Mouse (Mus musculus) gastrocnemius, postnatal 36 days (tissue): ENCODE results near the gene Gnaq. TPM values are rescaled to one million over a fixed set of nuclear protein-coding genes. Genes with fewer than 3 reads are reported as not detected.
A peak's percentile ranks its signal among the peaks of the same experiment; 100 is the strongest.

Source experiments
- DNase-seq, 2 experiments: peaks; one replicate each; pipeline ENCODE4 v3.0.0; 2022
- intact Hi-C: fragments of 180-260 bp; cut with DNase I; formaldehyde crosslinking; loops from one replicate; pipeline ENCODE4 v1.15.1; 2025
- total RNA-seq, 2 experiments: library from RNA; stranded (reverse); gene quantifications; 2 replicates each; pipeline ENCODE4 v1.2.3; 2021

Gene Gnaq
- total RNA-seq, 2 experiments from 2014 or later: 10.3 to 11.3 TPM

DNA sequence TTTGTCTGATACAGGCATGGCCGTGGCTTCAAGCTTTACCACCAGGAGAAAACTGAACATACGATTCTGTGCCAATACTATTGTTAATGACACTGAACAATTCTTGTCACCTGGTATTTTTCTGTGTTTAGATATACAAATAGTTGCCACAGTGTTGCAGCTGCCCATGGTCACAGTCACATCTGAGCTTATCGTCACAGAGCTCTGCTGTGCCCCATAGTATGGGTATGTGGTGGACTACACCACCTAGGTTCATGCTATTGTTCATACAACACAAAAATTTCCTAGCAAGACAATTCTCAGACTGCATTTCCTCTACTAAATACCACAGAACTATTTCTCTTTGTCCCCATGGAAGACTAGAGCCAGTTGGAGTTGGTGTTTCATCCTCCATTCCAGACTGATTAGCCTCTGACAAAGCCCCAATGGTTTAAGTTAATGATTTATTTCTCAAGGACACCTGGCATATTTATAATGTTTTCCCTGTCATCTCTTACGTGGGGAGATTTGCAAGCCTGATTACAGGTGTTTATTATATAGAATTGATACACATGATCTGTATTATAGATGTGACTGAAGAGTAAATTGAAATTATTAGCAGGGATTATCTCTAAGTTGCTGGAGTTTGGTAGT, 207.4 kb downstream of the Gnaq start:
- no peak for DNase-seq
- intact Hi-C loops: no loop called here

DNA sequence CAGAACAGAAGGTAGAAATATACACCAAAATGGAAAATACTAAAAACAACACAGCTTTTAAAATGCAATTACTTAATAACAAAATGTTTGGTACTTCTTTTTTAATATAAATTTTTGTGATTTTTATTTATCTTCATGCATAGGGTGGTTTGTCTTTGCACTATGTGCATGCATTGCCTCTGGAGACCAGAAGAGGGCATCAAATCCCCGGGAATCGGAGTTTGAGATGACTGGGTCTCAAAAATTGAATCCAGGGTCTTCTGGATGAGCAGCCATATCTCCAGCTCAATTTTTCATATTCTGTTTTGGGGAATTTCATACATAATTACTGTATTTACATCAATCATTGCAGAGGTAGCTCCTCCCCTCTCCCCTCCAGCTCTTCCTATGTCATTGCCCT, 210.1 kb downstream of the Gnaq start:
- intact Hi-C loops: no loop called here
- no peak for DNase-seq

DNA sequence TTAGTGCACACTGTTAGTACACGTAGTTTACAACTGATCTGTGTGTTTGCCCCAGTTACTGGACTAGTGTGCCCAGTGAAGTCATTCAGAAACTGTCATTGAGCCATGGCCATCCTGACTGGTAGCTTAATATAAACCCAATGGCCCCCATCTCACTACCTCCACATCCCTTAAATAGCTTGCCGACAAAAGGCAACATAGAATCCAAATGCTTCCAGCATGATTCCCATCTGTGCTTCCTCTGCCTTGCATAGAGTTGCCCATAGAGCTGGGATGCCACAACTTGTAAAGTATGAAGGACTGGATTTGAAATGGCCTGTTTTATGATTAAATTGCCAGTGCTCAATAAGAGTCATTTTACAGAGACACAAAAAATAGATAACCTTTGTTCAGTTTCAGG, 212.9 kb downstream of the Gnaq start:
- DNase-seq: no peak
- intact Hi-C loops: loop anchor here (5.0 kb wide), 1 partner anchor 278 kb away; no protein-coding TSS in a partner anchor

DNA sequence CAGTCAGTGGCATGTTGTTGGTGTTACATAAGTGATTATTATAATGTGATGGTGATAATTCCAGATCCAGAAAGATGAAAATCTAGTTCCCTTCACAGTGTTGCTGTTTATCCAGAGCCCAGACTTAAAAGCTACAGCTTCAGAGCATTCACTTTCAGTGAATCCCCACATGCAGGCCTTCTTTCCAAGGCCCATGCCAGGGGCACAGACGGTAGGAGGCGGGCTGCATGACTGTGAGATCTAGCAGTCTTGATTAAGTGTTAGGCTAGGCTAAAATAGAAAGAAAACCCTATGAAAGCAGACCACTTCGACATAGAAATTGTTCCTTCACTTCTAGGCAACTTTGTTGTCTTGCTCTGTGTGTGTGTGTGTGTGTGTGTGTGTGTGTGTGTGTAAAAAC, 214.4 kb downstream of the Gnaq start:
- no peak for DNase-seq
- intact Hi-C loops: loop anchor here (5.0 kb wide), 1 partner anchor 280 kb away; no protein-coding TSS in a partner anchor

DNA sequence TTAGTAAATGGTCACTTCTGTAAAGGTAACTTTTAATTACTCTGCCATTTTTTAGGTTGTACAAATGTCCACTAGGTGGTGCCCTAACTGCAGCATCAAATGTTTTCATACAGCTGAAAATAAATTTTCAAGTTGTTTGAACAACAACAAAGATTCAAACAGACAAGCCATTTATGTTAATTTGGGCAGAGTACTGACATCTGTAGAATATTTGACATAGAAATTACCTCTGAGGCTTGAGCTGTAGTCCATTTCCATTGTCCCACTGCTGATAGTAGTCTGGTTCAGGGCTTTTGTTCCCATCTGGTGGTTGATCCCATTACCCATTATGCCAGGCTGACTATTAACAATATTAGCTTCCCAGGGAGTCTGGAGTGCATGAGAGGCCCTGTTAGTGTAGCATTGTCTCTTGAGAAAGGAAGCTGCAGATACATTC, 221.1 kb downstream of the Gnaq start:
- no peak for DNase-seq
- intact Hi-C loops: no loop called here

DNA sequence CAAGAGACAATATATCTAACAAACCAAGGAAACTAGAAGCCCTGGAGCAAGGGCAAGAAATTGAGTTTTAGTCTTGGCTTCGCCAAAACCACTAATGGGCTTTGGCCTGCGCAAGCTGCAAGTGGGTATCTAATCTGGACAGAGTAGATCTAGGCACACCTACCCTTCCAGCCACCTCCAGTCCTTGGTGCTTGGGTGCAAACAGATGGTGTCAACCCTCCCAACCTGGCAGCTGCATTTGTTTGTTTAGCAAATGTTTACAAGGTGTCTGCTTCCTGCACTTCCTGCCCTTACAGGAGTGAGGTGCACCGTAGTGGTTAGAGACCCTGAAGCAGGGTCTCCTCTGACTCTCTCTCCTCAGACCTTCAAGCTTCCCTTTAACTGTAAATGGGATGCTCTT, 225.5 kb downstream of the Gnaq start:
- no peak for DNase-seq
- intact Hi-C loops: loop anchor here (5.0 kb wide), 3 partner anchors 199 to 296 kb away; no protein-coding TSS in a partner anchor

DNA sequence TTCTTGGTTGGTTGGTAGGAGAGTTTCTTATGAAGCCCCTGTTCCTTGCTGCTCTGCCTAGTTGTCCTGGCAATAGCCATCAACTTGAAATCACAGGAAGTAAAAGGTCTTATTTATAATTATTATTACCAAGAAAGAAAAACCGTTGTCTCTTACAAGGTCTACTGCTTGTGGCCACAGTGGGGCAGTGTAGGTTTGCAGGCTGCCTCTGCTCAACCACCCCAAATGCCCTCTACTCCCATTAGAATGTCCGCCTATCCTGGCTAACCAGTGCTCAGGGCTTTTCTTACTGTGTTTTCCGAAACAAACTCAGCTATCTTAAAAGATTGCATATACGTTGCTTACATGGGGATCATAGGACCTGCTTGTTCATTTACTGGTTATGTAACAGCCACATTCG, 226.3 kb downstream of the Gnaq start:
- no peak for DNase-seq
- intact Hi-C loops: loop anchor here (5.0 kb wide), 3 partner anchors 198 to 297 kb away; no protein-coding TSS in a partner anchor

DNA sequence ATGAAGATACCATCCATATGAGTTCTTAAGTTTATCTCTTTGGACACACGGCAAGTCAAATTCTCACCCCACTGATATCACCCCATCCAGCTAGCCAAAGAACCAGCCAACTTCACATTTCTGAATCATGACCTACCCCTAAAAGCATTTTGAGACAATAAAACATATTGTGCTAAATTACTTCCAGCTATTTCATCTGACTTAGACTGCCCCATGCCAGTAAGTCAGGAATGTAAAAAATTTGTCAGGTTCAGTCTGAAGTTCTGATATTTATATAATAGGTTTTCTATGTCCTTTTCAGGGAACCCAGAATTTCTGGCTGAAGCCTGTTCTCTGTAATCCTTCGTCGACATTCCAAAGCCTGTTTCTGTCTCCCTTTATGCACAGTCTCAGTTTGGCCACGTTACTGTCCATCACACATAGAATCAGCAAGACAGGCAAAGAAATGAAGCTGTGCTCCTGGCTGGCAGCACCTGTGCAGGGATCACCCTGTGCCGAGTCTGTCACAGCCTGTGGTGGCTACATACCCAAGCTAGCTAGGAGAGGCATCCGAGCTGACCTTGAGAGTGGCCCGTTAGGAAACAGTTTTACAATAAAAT, 233.9 kb downstream of the Gnaq start:
- intact Hi-C loops: no loop called here
- DNase-seq: no peak

DNA sequence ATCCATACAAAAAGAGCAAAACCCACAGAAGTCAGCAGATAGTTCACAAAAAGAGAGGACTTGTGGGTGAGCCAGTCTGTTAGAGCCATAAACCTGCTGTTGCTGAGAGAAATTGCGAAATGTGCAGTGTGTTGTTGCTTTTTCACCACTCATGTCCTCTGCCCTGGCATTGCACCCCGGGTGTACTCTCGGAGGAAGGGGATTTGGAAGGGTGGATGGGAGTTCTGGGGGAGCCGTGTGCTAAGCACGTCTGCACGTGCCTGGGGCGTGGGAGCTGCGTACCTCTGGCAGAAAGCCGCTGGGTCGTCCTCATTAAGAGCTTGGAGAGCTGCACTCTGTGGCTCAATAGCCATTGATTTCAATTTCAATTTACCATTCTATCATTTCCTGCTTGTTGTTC, 234.6 kb downstream of the Gnaq start:
- DNase-seq: peak; percentile 25 to 37
- intact Hi-C loops: no loop called here

DNA sequence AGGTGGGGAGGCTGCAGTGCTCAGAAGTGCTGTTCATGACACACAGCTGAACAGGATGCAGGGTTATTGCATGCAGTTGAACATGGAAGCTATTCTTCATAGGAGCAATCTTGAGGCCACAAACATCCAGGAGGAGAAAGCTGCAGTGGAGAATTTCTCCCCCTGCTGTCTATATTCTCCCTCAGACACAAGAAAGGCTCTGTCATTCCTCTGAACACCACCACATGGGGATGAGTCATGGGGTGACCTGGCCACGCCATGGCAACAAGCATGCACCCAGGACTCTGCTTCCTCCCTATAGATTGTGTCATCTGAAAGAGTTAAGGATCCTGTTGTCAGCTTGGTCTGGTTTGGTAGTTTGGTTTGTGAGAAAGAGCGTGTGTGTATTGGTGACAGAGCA, 239.0 kb downstream of the Gnaq start:
- intact Hi-C loops: no loop called here
- no peak for DNase-seq

DNA sequence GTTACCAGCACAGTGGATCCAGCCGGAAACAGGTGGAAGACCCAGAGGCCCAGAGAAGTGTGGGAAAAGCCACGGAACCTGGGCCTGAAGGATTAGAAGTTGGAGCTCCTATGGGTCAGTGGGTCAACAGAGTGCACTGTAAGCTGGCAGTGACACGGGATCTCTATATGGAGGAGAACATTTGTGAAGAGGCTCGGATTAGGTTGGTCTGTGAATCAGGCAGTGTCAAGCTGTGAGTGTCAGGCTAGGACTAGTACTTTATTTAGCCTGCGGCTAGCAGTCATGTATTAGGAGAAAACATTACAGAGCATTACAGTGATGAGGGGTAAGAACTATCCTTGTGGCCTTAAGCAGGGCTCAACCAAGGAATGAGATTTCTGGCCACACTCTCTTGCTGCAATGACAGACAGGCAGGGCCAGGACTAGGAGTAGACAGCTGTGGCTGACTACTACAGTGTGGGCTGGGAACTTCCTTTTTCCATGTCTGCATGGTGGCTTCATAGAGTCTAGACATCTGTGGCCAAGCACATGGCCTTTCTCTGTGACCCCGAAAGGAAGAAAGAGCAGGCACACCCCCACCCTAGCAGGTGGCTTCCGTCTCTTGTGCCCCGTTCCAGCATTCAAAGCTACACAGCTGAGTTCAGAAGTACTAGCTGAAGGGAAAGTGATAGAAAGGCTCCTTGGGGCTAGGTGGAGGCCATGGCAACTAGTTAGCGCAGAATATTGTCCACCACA, 240.3 kb downstream of the Gnaq start:
- DNase-seq: no peak
- intact Hi-C loops: no loop called here

DNA sequence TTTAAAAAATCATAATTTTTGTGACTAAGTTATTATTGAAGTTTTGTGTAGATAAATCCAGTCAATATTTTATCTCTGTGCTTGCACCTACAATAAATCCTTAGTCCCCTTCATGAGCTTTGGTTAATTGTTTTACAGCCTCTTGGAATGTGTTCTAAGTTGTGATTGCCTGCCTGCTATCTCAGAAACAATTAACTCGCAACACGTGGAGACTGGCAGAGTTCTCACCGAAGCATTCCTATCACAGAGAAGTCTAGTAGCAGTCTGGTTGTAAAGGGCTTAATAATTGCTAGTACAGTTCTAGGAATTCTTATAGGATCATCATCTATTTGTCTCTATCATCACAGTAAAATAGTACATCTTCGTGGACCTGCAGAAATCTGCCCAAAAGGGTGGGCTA, 243.2 kb downstream of the Gnaq start:
- intact Hi-C loops: no loop called here
- no peak for DNase-seq

DNA sequence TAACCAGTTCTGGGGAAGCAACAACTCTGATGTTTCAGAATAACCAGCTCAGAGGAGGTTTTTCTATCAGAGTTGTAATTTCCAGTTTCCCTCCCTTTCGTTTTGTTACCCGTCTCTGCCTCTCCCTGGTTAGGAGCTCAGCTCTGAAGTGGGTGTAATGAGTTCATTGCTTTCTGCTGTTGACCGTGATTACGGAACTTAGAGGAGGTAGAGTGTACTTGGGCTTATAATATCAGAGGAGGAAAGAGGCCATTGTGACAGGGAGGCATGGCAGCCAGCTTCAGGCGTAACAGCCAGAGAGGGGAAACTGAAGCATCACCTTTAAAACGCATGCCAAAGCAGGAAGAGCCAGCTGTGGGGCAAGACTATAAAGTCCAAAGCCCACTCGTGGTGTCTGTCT, 245.9 kb downstream of the Gnaq start:
- intact Hi-C loops: no loop called here
- DNase-seq: no peak

DNA sequence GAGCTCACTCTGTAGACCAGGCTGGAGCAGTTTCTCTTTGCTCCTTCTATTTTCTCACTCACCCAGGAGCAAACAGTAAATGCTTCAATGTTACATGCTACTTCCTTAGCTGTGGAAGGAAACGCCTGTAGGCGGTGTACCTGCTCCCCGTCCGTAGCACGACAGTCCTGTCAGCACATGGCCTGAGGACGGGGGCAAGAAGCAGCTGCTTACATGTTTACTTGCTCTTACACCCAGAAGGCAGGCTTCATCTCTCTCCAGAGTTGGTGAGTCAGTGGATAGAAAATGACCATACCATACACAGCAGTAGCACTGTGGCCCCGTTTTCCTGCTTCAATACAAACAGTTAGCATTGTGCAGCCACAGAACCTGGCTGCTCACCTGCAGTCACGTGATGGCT, 247.1 kb downstream of the Gnaq start:
- intact Hi-C loops: no loop called here
- no peak for DNase-seq

DNA sequence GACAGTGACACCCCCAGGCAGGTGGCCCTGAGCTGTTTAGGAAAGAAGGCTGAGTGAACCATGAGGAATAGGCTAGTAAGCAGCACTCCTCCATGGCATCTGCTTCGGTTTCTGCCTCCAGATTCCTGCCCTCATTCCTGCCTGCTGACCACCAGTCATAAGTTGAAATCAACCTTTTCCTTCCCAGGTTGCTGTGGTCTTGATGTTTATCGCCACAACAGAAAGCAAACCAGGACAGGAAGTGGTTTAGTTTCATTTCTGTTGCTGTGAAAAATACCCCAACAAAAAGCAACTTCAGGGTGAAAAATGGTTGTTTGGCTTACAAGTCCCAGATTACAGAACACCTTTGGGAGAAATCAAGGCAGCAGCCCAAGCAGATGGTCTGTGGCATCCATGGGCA, 249.8 kb downstream of the Gnaq start:
- no peak for DNase-seq
- intact Hi-C loops: no loop called here

DNA sequence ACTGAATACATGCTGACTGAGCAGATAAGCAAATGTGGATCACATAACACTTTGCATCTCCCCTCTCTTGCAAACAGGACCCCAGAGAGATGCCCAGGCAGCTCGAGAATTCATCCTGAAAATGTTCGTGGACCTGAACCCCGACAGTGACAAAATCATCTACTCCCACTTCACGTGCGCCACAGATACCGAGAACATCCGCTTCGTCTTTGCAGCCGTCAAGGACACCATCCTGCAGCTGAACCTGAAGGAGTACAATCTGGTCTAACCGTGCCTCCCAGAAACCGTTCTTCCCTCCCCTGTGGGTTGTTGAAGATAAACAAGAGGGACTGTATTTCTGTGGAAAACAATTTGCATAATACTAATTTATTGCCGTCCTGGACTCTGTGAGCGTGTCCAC, 250.5 kb downstream of the Gnaq start:
- DNase-seq: no peak
- intact Hi-C loops: no loop called here

DNA sequence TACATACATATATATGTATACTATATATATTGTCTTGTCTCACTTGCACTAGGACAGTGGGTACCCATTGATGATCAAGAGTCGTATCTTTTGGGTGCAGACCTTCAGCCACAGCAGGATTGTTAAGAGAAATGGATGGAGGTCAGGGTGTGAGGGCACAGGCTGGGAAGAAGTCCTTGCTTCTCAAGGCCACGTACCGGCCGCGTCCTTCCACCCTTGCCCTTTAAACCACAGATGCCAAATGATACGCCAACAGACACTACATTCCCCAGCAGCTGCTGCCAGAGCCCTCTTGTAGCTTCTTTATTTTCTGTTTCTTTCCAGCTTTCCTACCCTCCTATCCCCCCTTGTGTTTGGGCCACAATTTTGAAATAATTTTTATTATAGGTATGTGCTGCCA, 251.5 kb downstream of the Gnaq start:
- DNase-seq: no peak
- intact Hi-C loops: no loop called here

DNA sequence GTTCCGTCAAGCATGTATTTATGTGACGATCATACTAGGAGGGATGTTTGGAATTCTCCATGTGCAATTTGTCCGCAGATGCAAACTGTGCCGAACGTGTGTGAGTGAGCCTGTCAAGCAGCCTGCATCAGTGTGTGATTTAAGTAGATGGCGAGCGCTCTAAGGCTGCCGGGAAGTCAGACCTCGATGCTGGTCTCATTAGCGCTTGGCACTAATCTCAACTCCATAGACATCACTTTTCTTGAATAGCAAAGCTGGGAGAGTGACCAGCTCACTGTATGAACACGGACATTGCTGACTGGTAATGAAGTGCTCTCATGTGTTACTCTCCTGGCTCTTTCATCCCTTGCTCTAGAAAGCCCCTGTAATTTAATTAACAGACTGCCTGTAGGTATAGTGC, 252.3 kb downstream of the Gnaq start:
- intact Hi-C loops: no loop called here

DNA sequence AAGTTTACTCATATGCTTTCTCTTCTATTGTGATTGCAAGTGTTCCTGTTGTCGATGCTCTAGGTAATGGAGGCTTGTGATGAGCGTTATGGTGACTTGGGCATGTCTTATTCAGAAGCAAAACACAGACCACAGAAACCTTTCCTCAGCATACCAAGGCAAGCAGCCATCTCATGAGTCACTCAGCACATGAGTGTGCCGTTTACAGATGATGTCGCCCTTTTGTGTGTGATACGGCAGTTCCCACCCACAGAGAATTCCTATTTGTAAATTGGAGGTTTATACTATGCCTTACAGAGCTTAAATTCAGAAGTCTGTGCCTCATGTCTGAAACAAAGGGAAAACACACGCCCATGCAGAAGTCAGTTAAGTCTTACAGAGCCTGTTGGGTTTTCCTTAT, 253.9 kb downstream of the Gnaq start:
- intact Hi-C loops: no loop called here
- DNase-seq: no peak

More for the DNA sequence above, 252.3 kb downstream of the Gnaq start:
- DNase-seq: no peak

DNA sequence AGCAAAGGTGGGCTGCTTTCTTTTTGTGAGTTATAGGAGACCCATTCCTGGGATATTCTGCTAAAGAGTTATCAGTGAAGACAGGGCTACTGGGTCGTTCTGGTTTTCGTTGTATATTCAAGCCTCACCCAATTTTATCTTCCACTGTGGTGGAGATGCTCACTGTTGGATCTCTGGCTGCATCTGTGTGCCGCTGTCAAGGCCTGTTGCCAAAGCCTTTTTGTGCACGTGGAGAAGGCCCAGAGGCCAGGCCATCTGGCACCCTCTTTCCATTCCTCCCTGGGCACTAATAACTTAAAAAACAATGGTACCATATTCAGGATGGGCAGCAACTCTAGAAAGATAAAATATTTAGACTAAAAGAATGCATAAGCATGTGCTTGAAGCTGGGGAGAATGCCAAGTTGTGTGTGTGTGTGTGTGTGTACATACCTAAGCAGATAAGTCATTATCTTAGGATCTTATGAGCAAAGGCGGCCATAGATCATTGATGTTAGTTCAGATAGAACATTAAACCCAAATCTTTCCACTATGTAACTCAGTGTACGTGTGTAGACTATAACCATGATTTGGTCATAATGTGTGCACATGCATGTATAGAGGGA, 257.7 kb downstream of the Gnaq start:
- intact Hi-C loops: no loop called here

DNA sequence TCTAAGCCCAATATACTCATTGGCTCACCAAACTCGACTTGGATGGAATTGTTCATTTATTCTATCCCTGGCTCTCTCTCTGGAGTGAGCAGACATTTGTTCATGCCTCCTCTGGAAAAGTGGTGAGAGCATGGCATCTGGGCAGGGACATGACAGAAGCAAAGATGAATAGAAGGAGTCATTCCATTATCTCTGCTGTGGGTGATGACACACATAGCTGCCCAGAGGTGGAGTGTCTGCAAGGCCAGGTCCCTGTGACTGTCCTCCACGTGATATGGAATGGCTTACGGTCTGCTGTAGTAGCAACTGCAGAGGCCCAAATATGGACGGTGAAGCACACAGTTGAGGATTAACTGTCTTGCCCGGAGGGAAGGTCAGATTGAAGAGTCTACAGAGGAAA, 261.8 kb downstream of the Gnaq start:
- no peak for DNase-seq
- intact Hi-C loops: no loop called here

More for the DNA sequence above, 257.7 kb downstream of the Gnaq start:
- no peak for DNase-seq
